Mouse (Mus musculus) intestine, embryonic 14.5 days (tissue): ENCODE results near the gene Dmrt2. TPM values are rescaled to one million over a fixed set of nuclear protein-coding genes. Genes with fewer than 3 reads are reported as not detected.
A peak's percentile ranks its signal among the peaks of the same experiment; 100 is the strongest.

Experiments used
- ATAC-seq: fragments of 200-750 bp; cut with Nextera tagmentation; replicated peaks from 2 replicates; pipeline ENCODE4 v1.8.0; 2017; ENCODE audit warnings: low read depth, moderate number of reproducible peaks, moderate TSS enrichment, moderate library complexity; ENCODE audit not compliant: low FRiP score, low TSS enrichment
- DNase-seq: peaks from one replicate; pipeline ENCODE4 v3.0.0-alpha.2; 2018; ENCODE audit warnings: low spot score
- H3K27ac ChIP-seq: fragments of 300-500 bp; sonication (generic); 2 replicates; pipeline ENCODE4 v1.5.1; 2014; ENCODE audit warnings: low read depth, mild to moderate bottlenecking, control low read depth
- H3K27me3 ChIP-seq: fragments of 300-500 bp; sonication (generic); replicated peaks from 2 replicates; pipeline ENCODE4 v1.6.1; 2014; ENCODE audit warnings: low read length, control low read depth; ENCODE audit not compliant: control insufficient read depth, insufficient read depth
- H3K36me3 ChIP-seq: fragments of 300-500 bp; sonication (generic); 2 replicates; pipeline ENCODE4 v1.6.1; 2014; ENCODE audit warnings: low read length, control low read depth; ENCODE audit not compliant: control insufficient read depth, insufficient read depth
- H3K4me1 ChIP-seq: fragments of 300-500 bp; sonication (generic); replicated peaks from 2 replicates; pipeline ENCODE4 v1.6.1; 2014; ENCODE audit warnings: low read length, control low read depth, mixed read lengths; ENCODE audit not compliant: control insufficient read depth, insufficient read depth
- H3K4me2 ChIP-seq: fragments of 300-500 bp; sonication (generic); 2 replicates; pipeline ENCODE4 v1.6.1; 2014; ENCODE audit warnings: low read length
- H3K4me3 ChIP-seq: fragments of 300-500 bp; sonication (generic); 2 replicates; pipeline ENCODE4 v1.5.1; 2014; ENCODE audit warnings: low read depth, low read length, control low read depth, mixed read lengths
- H3K9ac ChIP-seq: fragments of 300-500 bp; sonication (generic); 2 replicates; pipeline ENCODE4 v1.6.1; 2014; ENCODE audit warnings: mild to moderate bottlenecking, low read length
- H3K9me3 ChIP-seq: fragments of 300-500 bp; sonication (generic); 2 replicates; pipeline ENCODE4 v1.6.1; 2016; ENCODE audit warnings: low read length, control low read depth; ENCODE audit not compliant: control insufficient read depth
- WGBS: fragments of 180-500 bp; shearing (Covaris S2); extraction: QIAGEN DNeasy Blood & Tissue Kit; methylation state at CpG from one replicate; pipeline ENCODE4 v1.1.7; 2014; 5-methylcytosine and 5-hydroxymethylcytosine counted together
- polyA plus RNA-seq: library from polyadenylated mRNA; unstranded; fragments of >200 nt; fragmentation: Nextera tagmentation; extraction: Ambion mirVana; gene quantifications from 2 replicates; pipeline ENCODE4 v1.2.1, GENCODE M21; 2014

The Dmrt2 gene
- polyA plus RNA-seq, 1 experiment from 2014 or later: 0.18 TPM

DNA sequence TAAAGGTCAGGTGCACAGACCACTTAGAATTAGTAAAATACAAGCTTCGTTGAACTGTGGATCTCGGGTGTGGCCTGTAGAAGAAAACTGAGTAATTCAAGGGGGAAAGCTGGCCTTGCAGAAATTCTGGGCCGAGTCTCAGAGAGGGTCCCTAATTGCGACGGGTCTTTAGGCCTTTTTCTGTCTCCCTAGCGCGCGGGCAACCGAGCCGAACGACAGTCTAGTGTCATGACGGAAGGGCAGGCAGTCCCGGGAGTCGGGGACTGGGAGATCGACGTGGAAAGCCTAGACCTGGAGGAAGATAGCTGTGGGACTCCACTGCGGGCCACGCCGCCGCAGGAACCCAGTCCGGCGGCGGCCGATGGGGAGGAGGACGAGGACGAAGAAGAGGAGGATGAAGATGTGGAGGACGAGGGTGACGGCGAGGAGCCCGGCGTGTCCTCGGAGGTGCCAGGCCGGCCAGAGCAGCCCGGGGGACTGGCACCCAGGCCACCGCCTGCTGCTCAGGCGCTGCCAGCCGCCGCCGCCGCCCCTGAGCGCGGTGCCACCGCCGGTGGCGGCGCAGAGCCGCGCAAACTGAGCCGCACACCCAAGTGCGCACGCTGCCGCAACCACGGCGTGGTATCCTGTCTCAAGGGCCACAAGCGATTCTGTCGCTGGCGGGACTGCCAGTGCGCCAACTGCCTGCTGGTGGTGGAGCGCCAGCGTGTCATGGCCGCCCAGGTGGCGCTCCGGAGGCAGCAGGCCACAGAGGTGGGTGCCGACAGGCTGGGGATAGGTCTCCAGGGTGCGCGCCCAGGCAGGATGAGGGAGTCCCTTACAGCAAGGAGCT is 1.2 kb downstream of the Dmrt2 start:
- peaks cover 100% of the 10 kb centered on the region for H3K27me3 ChIP-seq
- no peaks in the 10 kb centered on the region for H3K36me3 ChIP-seq
- no peaks in the 10 kb centered on the region for H3K9me3 ChIP-seq
- peak overlapping the region; percentile 38 for H3K4me3 ChIP-seq
- WGBS: under 1% methylated on average over 66 of the region's 66 CpGs
- peak; percentile 79 for DNase-seq
- H3K4me2 ChIP-seq: peak overlapping the region; percentile 53
- peaks cover 6% of the 10 kb centered on the region; the same call in 1 of the 2 replicates for H3K4me1 ChIP-seq
- no peak overlapping the region for H3K9ac ChIP-seq
- no peak overlapping the region for H3K27ac ChIP-seq
- ATAC-seq: 0 out of 2 replicates have a peak, but pooled peaks have one; percentile 20

DNA sequence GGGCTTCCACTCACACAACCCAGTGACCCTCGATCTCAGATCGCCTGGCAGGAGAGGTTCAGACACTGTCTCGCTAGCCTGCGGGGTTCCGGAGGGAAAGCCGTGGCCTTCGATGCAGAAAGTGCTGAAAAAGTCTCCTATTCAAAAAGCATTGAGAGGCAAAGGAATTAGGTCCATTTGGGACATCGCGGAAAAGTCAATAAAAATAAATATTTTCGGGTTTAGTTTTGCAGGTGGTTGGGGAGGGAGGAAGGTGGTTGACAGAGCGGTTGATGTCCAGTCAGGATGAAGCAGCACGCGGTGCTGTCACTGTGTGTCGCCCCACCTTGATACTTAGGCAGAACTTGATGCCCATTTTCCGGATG is 1.8 kb downstream of the Dmrt2 start:
- Histone ChIP-seq H3K9ac (no peak overlapping the region), H3K27ac (no peak overlapping the region), H3K4me2 (peak overlapping the region; percentile 53), H3K27me3 (peaks cover 100% of the 10 kb centered on the region), H3K9me3 (no peaks in the 10 kb centered on the region), H3K4me3 (peak overlapping the region; percentile 38), H3K4me1 (peaks cover 6% of the 10 kb centered on the region; the same call in 1 of the 2 replicates), H3K36me3 (no peaks in the 10 kb centered on the region)
- no peak for DNase-seq
- 2% methylated on average over 15 of the region's 15 CpGs for WGBS
- ATAC-seq: no peak

DNA sequence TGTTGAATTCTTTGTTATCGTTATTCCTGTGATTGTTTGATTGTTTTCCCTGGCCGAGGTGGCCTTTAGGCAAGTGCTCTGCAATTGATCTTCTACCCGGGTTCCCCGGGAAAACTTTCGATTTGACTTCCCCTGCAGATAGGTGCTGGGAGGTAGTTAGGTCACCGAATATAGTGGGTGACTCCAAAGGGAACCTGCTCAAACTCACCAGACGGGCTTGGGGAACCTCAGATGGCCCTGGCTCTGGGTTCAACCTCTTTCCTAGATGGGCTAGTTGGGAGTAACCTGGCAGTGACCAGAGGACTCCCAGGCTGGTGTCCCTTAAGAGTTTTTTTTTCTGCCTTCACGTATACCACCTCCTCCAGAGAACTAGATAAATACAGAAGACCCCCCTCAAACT is 2.5 kb downstream of the Dmrt2 start:
- DNase-seq (no peak), ATAC-seq (no peak)
- peaks cover 6% of the 10 kb centered on the region; the same call in 1 of the 2 replicates for H3K4me1 ChIP-seq
- peaks cover 98% of the 10 kb centered on the region for H3K27me3 ChIP-seq
- H3K4me2 ChIP-seq: no peak overlapping the region
- WGBS: 3% methylated on average over 8 of the region's 8 CpGs
- no peak overlapping the region for H3K9ac ChIP-seq
- no peaks in the 10 kb centered on the region for H3K9me3 ChIP-seq
- no peaks in the 10 kb centered on the region for H3K36me3 ChIP-seq
- no peak overlapping the region for H3K4me3 ChIP-seq
- no peak overlapping the region for H3K27ac ChIP-seq

DNA sequence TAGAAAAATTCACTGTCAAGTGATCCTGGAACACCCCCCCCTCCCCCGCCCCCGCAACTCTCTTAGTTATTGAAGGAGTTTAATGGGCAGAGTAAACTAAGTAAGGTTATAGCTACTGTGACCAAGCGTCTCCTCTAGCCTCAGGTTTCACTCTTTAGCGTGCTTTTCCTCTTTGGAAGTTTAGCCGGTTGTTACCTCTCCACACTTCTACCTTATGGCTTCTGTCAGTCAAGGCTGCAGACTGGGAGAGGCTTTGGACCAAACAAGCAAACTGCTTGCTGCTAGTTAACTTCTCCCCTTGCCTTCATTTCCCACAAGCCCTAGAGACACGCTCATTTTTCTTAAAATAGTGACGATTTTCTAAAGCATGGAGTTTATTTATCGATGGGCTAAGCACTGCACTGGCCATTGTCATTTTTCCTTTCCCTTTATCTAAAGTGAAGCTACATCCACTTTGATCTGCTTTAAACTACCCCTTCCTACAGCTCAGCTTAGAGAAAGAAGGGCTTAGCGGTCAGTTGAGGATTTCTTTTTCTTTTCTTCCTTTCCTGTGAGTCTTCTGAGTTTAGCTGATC is 3.7 kb downstream of the Dmrt2 start:
- peaks cover 90% of the 10 kb centered on the region for H3K27me3 ChIP-seq
- H3K4me1 ChIP-seq: peaks cover 6% of the 10 kb centered on the region; the same call in 1 of the 2 replicates
- no peaks in the 10 kb centered on the region for H3K36me3 ChIP-seq
- no peak overlapping the region for H3K27ac ChIP-seq
- no peak overlapping the region for H3K9ac ChIP-seq
- DNase-seq (peak; percentile 54), ATAC-seq (no peak)
- H3K4me2 ChIP-seq: no peak overlapping the region
- H3K4me3 ChIP-seq: no peak overlapping the region
- WGBS: 8% methylated on average over 9 of the region's 9 CpGs
- H3K9me3 ChIP-seq: no peaks in the 10 kb centered on the region

DNA sequence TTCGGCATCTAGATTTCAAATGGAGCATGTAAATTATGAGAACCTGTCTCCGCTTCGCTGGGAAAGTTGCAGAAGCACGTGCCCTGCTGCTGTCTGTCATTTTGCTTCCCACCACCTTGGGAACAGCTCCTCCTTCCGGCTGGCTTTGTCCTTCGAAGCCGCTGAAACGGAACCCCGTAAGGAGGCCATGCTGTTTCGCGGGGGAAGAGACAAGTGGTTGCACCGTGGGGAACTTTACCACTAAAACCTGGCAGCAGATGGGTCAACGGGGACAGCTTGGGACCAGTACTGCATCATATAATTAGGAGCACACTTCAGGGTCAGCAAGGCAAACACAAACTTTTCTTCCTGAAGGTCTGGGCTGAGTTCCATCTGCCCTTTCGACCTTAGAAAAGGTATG is 26.6 kb downstream of the Dmrt2 start:
- WGBS: 71% methylated on average over 14 of the region's 14 CpGs

DNA sequence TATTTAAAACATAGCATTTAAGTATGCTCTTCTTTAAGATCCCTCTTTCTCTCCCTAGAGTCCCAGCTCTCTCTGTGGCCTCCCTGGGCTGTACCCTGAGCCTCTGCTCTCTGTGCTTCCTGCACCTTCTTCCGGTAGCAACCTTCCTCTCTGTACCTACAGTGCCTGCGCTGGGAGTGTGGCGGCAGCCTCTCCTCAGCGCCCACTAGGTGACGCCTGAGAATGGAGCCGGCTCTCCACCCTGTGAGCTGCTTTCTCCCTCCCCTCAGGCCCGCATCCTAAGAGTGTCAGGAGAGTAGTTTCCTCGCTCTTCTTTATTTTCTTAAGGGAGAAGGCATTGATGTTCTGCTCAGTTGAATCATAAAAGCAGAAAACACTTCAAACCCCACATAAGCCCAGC is 41.2 kb downstream of the Dmrt2 start:
- H3K36me3 ChIP-seq: no peaks in the 10 kb centered on the region
- peak; percentile 59 for DNase-seq
- WGBS: 7% methylated on average over 8 of the region's 8 CpGs
- no peaks in the 10 kb centered on the region for H3K27me3 ChIP-seq
- H3K4me3 ChIP-seq: no peak overlapping the region
- no peak overlapping the region for H3K9ac ChIP-seq
- H3K4me1 ChIP-seq: no peaks in the 10 kb centered on the region
- 0 out of 2 replicates have a peak, but pooled peaks have one; percentile 60 for ATAC-seq
- no peak overlapping the region for H3K4me2 ChIP-seq
- H3K27ac ChIP-seq: no peak overlapping the region
- no peaks in the 10 kb centered on the region for H3K9me3 ChIP-seq

More for the DNA sequence above, 26.6 kb downstream of the Dmrt2 start:
- no peaks in the 10 kb centered on the region for H3K27me3 ChIP-seq
- no peak overlapping the region for H3K9ac ChIP-seq
- ATAC-seq: no peak
- no peak overlapping the region for H3K4me3 ChIP-seq
- H3K9me3 ChIP-seq: no peaks in the 10 kb centered on the region
- H3K4me1 ChIP-seq: no peaks in the 10 kb centered on the region
- H3K27ac ChIP-seq: no peak overlapping the region
- H3K4me2 ChIP-seq: no peak overlapping the region
- H3K36me3 ChIP-seq: no peaks in the 10 kb centered on the region
- no peak for DNase-seq

DNA sequence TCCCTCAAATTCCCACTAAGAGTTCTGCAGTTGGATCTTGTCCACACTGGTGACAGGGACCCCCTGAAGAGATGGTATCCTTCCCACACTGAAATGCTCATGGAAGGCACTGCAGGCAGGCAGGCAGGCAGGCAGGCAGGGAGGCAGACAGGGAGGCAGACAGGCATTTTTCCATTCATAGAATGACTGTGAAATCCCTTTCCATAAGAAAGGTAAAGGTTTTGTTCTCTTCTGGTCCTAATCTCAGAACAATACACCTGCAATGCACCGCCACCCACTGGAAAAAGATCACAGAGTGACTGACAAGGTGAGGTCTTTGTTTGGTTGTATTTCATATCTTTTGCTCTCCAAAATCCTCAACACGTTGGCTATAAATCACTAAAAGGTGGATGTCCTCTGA is 42.7 kb downstream of the Dmrt2 start:
- Histone ChIP-seq H3K27ac (no peak overlapping the region), H3K36me3 (no peaks in the 10 kb centered on the region), H3K9me3 (no peaks in the 10 kb centered on the region), H3K4me1 (no peaks in the 10 kb centered on the region), H3K4me3 (no peak overlapping the region), H3K27me3 (no peaks in the 10 kb centered on the region), H3K9ac (no peak overlapping the region), H3K4me2 (no peak overlapping the region)
- ATAC-seq (no peak), DNase-seq (no peak)
- WGBS: 64% methylated on average over 2 of the region's 2 CpGs

DNA sequence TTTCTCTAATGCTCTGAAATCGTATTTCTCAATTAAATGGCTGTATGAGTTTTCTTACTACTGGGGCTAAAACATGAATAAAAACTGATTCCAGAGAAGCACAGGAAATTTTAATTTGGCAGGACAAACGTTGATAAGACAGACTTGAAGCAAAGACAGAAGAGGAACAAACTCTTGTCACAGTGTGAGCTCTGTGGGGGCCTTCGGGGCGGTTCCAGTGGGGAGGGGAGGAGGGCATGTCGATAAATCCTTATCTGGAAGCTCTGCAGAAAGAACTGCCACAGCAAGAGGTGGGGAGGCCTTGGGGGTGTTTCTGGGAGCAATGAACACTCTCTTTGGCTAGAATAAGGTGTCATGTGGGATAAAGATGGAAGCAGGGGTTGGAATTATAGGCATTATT is 50.4 kb downstream of the Dmrt2 start:
- H3K9ac ChIP-seq: no peak overlapping the region
- no peak overlapping the region for H3K4me2 ChIP-seq
- WGBS: 55% methylated on average over 5 of the region's 5 CpGs
- H3K27me3 ChIP-seq: no peaks in the 10 kb centered on the region
- H3K36me3 ChIP-seq: no peaks in the 10 kb centered on the region
- H3K9me3 ChIP-seq: no peaks in the 10 kb centered on the region
- no peak for ATAC-seq
- no peak for DNase-seq
- H3K4me3 ChIP-seq: no peak overlapping the region
- H3K27ac ChIP-seq: no peak overlapping the region
- no peaks in the 10 kb centered on the region for H3K4me1 ChIP-seq
